In genomic region chr1:38306146-38306545, GRCm38 (mm10) we compare ENCODE assay signal across 26 mouse cellular contexts.
DNase-seq lines count a peak whose midpoint lies in the region; ATAC-seq lines count a peak whose summit lies in the region.
"Had no signal": no experiment of that assay in that cellular context is flagged by ENCODE, and none has a peak within 500 bp of the region (broad histone marks: within the 10 kb centered on the region; RNA-seq: fewer than 3 reads in every experiment).

No protein-coding gene starts in this region.

- no peaks in the 10 kb centered on the region for H3K27me3 ChIP-seq in embryonic facial prominence, embryonic 12.5 days
- no peaks in the 10 kb centered on the region for H3K27me3 ChIP-seq in embryonic facial prominence, embryonic 10.5 days (replicated peaks; ENCODE audit: low read depth, poor library complexity, severe bottlenecking)
- no peaks in the 10 kb centered on the region for H3K27me3 ChIP-seq in heart, embryonic 12.5 days (replicated peaks)
- H3K27me3 ChIP-seq in midbrain, embryonic 16.5 days (ENCODE audit: control insufficient read depth, insufficient read depth, low read depth, low read length): no peaks in the 10 kb centered on the region
- no peaks in the 10 kb centered on the region for H3K27me3 ChIP-seq in midbrain, embryonic 13.5 days
- H3K27me3 ChIP-seq in limb, embryonic 15.5 days: no peaks in the 10 kb centered on the region
- H3K27me3 ChIP-seq: forebrain, embryonic 13.5 days; liver, embryonic 13.5 days; megakaryocyte, embryonic 14.5 days; stomach, embryonic 15.5 days had no signal

- no peaks in the 10 kb centered on the region for H3K9me3 ChIP-seq in embryonic facial prominence, embryonic 12.5 days
- H3K9me3 ChIP-seq in embryonic facial prominence, embryonic 10.5 days: no peaks in the 10 kb centered on the region
- H3K9me3 ChIP-seq in heart, embryonic 12.5 days (replicated peaks): no peaks in the 10 kb centered on the region
- no peaks in the 10 kb centered on the region for H3K9me3 ChIP-seq in midbrain, embryonic 16.5 days (replicated peaks; ENCODE audit: control insufficient read depth, low read length, poor library complexity, severe bottlenecking)
- H3K9me3 ChIP-seq in midbrain, embryonic 13.5 days: no peaks in the 10 kb centered on the region
- no peaks in the 10 kb centered on the region for H3K9me3 ChIP-seq in limb, embryonic 15.5 days
- H3K9me3 ChIP-seq: forebrain, embryonic 13.5 days; liver, embryonic 13.5 days; stomach, embryonic 15.5 days had no signal

- H3K36me3 ChIP-seq in embryonic facial prominence, embryonic 12.5 days: 0 out of 2 replicates have a peak, but pooled peaks cover 4% of the 10 kb centered on the region
- H3K36me3 ChIP-seq in embryonic facial prominence, embryonic 10.5 days (replicated peaks): no peaks in the 10 kb centered on the region
- no peaks in the 10 kb centered on the region for H3K36me3 ChIP-seq in heart, embryonic 12.5 days
- no peaks in the 10 kb centered on the region for H3K36me3 ChIP-seq in midbrain, embryonic 16.5 days (ENCODE audit: control insufficient read depth, insufficient read depth, low read length)
- H3K36me3 ChIP-seq in midbrain, embryonic 13.5 days: no peaks in the 10 kb centered on the region
- H3K36me3 ChIP-seq in limb, embryonic 15.5 days: no peaks in the 10 kb centered on the region
- H3K36me3 ChIP-seq: liver, embryonic 13.5 days; stomach, embryonic 15.5 days had no signal

- DNase-seq in embryonic facial prominence, embryonic 10.5 days (ENCODE audit: low spot score): no peak
- DNase-seq in heart, postnatal 4 days: no peak
- DNase-seq in urinary bladder, adult 2 months (ENCODE audit: low spot score): no peak
- DNase-seq: adrenal gland, postnatal 10 days; cerebellum, adult 18-20 months; cerebellum, postnatal 36 days; embryo, embryonic 11 days; gastrocnemius, postnatal 14 days; kidney, adult 2 months; layer of hippocampus, adult 9-11 months; left cerebral cortex, postnatal 4 days; liver, embryonic 13.5 days; lung, embryonic 14.5 days; thymus, adult 2 months had no signal

- H3K9ac ChIP-seq in embryonic facial prominence, embryonic 12.5 days: no peak overlapping the region
- no peak overlapping the region for H3K9ac ChIP-seq in heart, embryonic 12.5 days
- H3K9ac ChIP-seq in midbrain, embryonic 16.5 days (ENCODE audit: low read depth, low read length): 0 out of 2 replicates have a peak overlapping the region, but pooled peaks have one; percentile 16
- no peak overlapping the region for H3K9ac ChIP-seq in midbrain, embryonic 13.5 days (replicated peaks)
- no peak overlapping the region for H3K9ac ChIP-seq in limb, embryonic 15.5 days
- H3K9ac ChIP-seq: forebrain, embryonic 13.5 days; hindbrain, embryonic 14.5 days; liver, embryonic 13.5 days; lung, embryonic 14.5 days; stomach, embryonic 15.5 days had no signal

- H3K4me1 ChIP-seq in embryonic facial prominence, embryonic 12.5 days: peaks cover 13% of the 10 kb centered on the region
- H3K4me1 ChIP-seq in embryonic facial prominence, embryonic 10.5 days: peaks cover 3% of the 10 kb centered on the region; the same call in 1 of the 2 replicates
- peaks cover 35% of the 10 kb centered on the region for H3K4me1 ChIP-seq in heart, embryonic 12.5 days (replicated peaks)
- peaks cover 8% of the 10 kb centered on the region for H3K4me1 ChIP-seq in midbrain, embryonic 16.5 days (ENCODE audit: control insufficient read depth, insufficient read depth, low read length)
- 0 out of 2 replicates have a peak, but pooled peaks cover 7% of the 10 kb centered on the region for H3K4me1 ChIP-seq in midbrain, embryonic 13.5 days (replicated peaks)
- peaks cover 39% of the 10 kb centered on the region for H3K4me1 ChIP-seq in limb, embryonic 15.5 days
- H3K4me1 ChIP-seq: megakaryocyte, embryonic 14.5 days; stomach, embryonic 15.5 days had no signal

- H3K4me3 ChIP-seq in embryonic facial prominence, embryonic 12.5 days: no peak overlapping the region
- no peak overlapping the region for H3K4me3 ChIP-seq in embryonic facial prominence, embryonic 10.5 days
- H3K4me3 ChIP-seq in heart, embryonic 12.5 days: no peak overlapping the region
- no peak overlapping the region for H3K4me3 ChIP-seq in midbrain, embryonic 16.5 days (ENCODE audit: low read depth, low read length)
- no peak overlapping the region for H3K4me3 ChIP-seq in midbrain, embryonic 13.5 days (replicated peaks)
- no peak overlapping the region for H3K4me3 ChIP-seq in limb, embryonic 15.5 days
- H3K4me3 ChIP-seq: forebrain, embryonic 13.5 days; heart, adult 2 months; left cerebral cortex, adult 2 months; liver, embryonic 13.5 days; megakaryocyte, embryonic 14.5 days; stomach, embryonic 15.5 days had no signal

- 0 out of 2 replicates have a peak overlapping the region, but pooled peaks have one; percentile 50 for H3K27ac ChIP-seq in embryonic facial prominence, embryonic 12.5 days
- H3K27ac ChIP-seq in embryonic facial prominence, embryonic 10.5 days (replicated peaks): no peak overlapping the region
- H3K27ac ChIP-seq in heart, embryonic 12.5 days (ENCODE audit: poor library complexity, severe bottlenecking): 0 out of 2 replicates have a peak overlapping the region, but pooled peaks have one; percentile 34
- peak overlapping the region; percentile 49 for H3K27ac ChIP-seq in midbrain, embryonic 16.5 days (ENCODE audit: low read length)
- H3K27ac ChIP-seq in midbrain, embryonic 13.5 days: no peak overlapping the region
- H3K27ac ChIP-seq in limb, embryonic 15.5 days: peak overlapping the region; percentile 65
- H3K27ac ChIP-seq: forebrain, embryonic 13.5 days; heart, adult 2 months; hindbrain, embryonic 14.5 days; kidney, postnatal 0 days; left cerebral cortex, adult 2 months; liver, embryonic 13.5 days; stomach, embryonic 15.5 days had no signal

- ATAC-seq in embryonic facial prominence, embryonic 12.5 days (ENCODE audit: insufficient number of reproducible peaks, insufficient read depth, low FRiP score, low TSS enrichment): no peak; the same call in 1 of the 2 replicates
- no peak for ATAC-seq in heart, embryonic 12.5 days (ENCODE audit: insufficient number of reproducible peaks, low FRiP score)
- no peak for ATAC-seq in midbrain, embryonic 16.5 days
- ATAC-seq in midbrain, embryonic 13.5 days: no peak
- no peak for ATAC-seq in limb, embryonic 15.5 days (ENCODE audit: insufficient number of reproducible peaks, low FRiP score, low TSS enrichment, low read depth)
- ATAC-seq: forebrain, embryonic 13.5 days had no signal

- WGBS in embryonic facial prominence, embryonic 12.5 days: 93% methylated on average over 7 of the region's 7 CpGs
- 90% methylated on average over 7 of the region's 7 CpGs for WGBS in embryonic facial prominence, embryonic 10.5 days
- 77% methylated on average over 7 of the region's 7 CpGs for WGBS in heart, embryonic 12.5 days
- 88% methylated on average over 7 of the region's 7 CpGs for WGBS in midbrain, embryonic 16.5 days
- WGBS in midbrain, embryonic 13.5 days: 90% methylated on average over 7 of the region's 7 CpGs
- WGBS in limb, embryonic 15.5 days: 89% methylated on average over 7 of the region's 7 CpGs

- H3K4me2 ChIP-seq in embryonic facial prominence, embryonic 12.5 days (replicated peaks): no peak overlapping the region
- no peak overlapping the region for H3K4me2 ChIP-seq in heart, embryonic 12.5 days
- no peak overlapping the region for H3K4me2 ChIP-seq in midbrain, embryonic 16.5 days (ENCODE audit: low read length)
- H3K4me2 ChIP-seq in midbrain, embryonic 13.5 days (replicated peaks): no peak overlapping the region
- no peak overlapping the region for H3K4me2 ChIP-seq in limb, embryonic 15.5 days
- H3K4me2 ChIP-seq: forebrain, embryonic 13.5 days; hindbrain, embryonic 14.5 days; liver, embryonic 13.5 days; lung, embryonic 14.5 days; stomach, embryonic 15.5 days had no signal

Comparison
In these comparisons a context has a peak if more than half of its experiments do, and no peak if none do; other contexts are left out.
1. H3K27ac ChIP-seq: peak in embryonic facial prominence, embryonic 12.5 days (single experiment), heart, embryonic 12.5 days (single experiment), midbrain, embryonic 16.5 days (single experiment) and limb, embryonic 15.5 days (single experiment); none in embryonic facial prominence, embryonic 10.5 days (single experiment) and midbrain, embryonic 13.5 days (single experiment).